Mouse (Mus musculus): Measurements from ENCODE around the gene Abraxas2. TPM values are rescaled to one million over a fixed set of nuclear protein-coding genes. Genes with fewer than 3 reads are reported as not detected.
A peak's percentile ranks its signal among the peaks of the same experiment; 100 is the strongest.

Gene Abraxas2
- total and polyA plus RNA-seq, 3 experiments: 30.1 to 31.1 TPM; not detected in 1

DNA sequence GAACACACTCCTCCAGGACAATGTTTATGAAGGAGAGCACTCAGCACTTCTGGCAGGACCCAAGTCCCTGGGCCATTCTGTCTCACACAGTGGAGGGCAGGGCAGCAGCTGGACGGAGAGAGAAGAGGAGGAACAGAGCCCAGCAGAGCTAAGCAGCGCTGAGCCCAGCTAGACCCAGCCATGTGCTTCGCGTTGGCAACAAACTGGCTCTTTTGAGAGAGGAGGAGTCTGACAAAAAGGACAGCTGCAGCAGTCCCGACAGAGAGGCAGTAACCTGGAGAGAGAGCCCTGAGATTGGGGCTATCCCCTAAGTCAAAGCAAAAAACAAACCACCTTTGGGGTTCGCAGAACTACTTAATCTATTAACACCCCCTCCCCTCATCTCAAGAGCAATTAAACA, 48.7 kb upstream of the Abraxas2 start:
- Histone ChIP-seq H3K27ac (ENCODE audit: control insufficient read depth, low read depth, low read length) (no peak overlapping the region), H3K9ac (ENCODE audit: control insufficient read depth, low read depth, low read length, poor library complexity, severe bottlenecking) (no peak overlapping the region), H3K4me1 (ENCODE audit: control insufficient read depth in 1 of 2, insufficient read depth in 2 of 2, low read length in 2 of 2) (peaks cover 5 to 12% of the 10 kb centered on the region in 2 experiments)

DNA sequence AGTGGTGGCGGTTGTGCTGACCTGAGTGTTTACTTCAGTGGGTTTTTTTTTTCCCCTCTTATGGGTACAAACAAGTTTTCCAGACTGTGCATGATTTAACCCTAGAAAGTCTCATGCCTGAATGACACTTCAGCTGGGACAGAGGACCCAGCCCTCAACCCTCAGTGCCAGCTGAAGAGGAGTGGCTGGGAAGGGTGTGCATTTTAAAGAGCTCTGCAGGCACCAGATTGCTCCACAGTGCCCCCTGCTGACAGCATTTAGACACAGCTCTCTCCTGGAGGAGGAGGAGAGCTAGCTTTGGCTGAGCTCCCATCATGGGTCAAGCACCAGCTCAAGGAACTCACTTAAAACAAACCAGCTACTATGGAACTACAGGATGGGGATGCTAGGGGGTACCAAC, 48.1 kb upstream of the Abraxas2 start:
- DNase-seq (ENCODE audit: low read depth, low spot score): peak; percentile 89
- Histone ChIP-seq H3K79me2 (ENCODE audit: control insufficient read depth, insufficient read depth, low read length, poor library complexity) (peaks cover 44% of the 10 kb centered on the region), H3K27me3 (ENCODE audit: control insufficient read depth in 1 of 2, insufficient read depth in 2 of 2, low read length in 2 of 2) (no peaks in the 10 kb centered on the region), H3K36me3 (ENCODE audit: control insufficient read depth in 1 of 2, insufficient read depth in 2 of 2, low read length in 2 of 2) (peaks cover 0 to 6% of the 10 kb centered on the region in 2 experiments; a peak in 2 of 4 replicates), H3K27ac (ENCODE audit: control insufficient read depth, low read depth, low read length) (no peak overlapping the region), H3K4me1 (ENCODE audit: control insufficient read depth in 1 of 2, insufficient read depth in 2 of 2, low read length in 2 of 2) (peaks cover 2 to 7% of the 10 kb centered on the region in 2 experiments), H3K9me3 (replicated peaks; ENCODE audit: insufficient read depth, low read length) (no peaks in the 10 kb centered on the region), H3K9ac (ENCODE audit: control insufficient read depth, low read depth, low read length, poor library complexity, severe bottlenecking) (peak overlapping the region; percentile 21), H3K4me3 (ENCODE audit: control insufficient read depth in 1 of 2, insufficient read depth in 1 of 2, low read depth in 2 of 2, low read length in 2 of 2) (peak overlapping the region; percentile 26 to 32; a peak in 2 of 4 replicates)
- no peak for TF ChIP-seq USF1 (IDR thresholded peaks at IDR 0.05; ENCODE audit: low read depth, low read length)
- no peak for TF ChIP-seq MAFK (IDR thresholded peaks at IDR 0.05; ENCODE audit: borderline replicate concordance, low read depth, low read length)
- 0 out of 2 replicates have a peak, but pooled peaks have one; percentile 70 for TF ChIP-seq UBTF (IDR thresholded peaks at IDR 0.05; ENCODE audit: borderline replicate concordance, insufficient read depth, low read depth, low read length)
- TF ChIP-seq EP300 (IDR thresholded peaks at IDR 0.05; ENCODE audit: low read depth in 1 of 2, low read length in 2 of 2): no peak; a peak in 1 of 4 replicates
- no peak for TF ChIP-seq NELFE (IDR thresholded peaks at IDR 0.05; ENCODE audit: low read depth, low read length)
- TF ChIP-seq RCOR1 (IDR thresholded peaks at IDR 0.05; ENCODE audit: low read depth, low read length): no peak
- TF ChIP-seq SIN3A (IDR thresholded peaks at IDR 0.05; ENCODE audit: low read length): peak; percentile 63
- no peak for TF ChIP-seq CHD2 (IDR thresholded peaks at IDR 0.05; ENCODE audit: low read length)
- no peak for TF ChIP-seq GATA1 (IDR thresholded peaks at IDR 0.05; ENCODE audit: low read depth, low read length)
- TF ChIP-seq ETS1 (IDR thresholded peaks at IDR 0.05; ENCODE audit: low read depth, low read length): peak; percentile 56; the same call in 1 of the 2 replicates
- TF ChIP-seq JUND (IDR thresholded peaks at IDR 0.05; ENCODE audit: low read depth, low read length): no peak
- TF ChIP-seq MAZ (IDR thresholded peaks at IDR 0.05; ENCODE audit: low read depth, low read length): no peak
- TF ChIP-seq TBP (IDR thresholded peaks at IDR 0.05; ENCODE audit: low read depth, low read length): peak; percentile 97
- no peak for TF ChIP-seq CHD1 (IDR thresholded peaks at IDR 0.05; ENCODE audit: low read depth, low read length)
- no peak for TF ChIP-seq HCFC1 (IDR thresholded peaks at IDR 0.05; ENCODE audit: low read depth, low read length)
- TF ChIP-seq TAL1 (IDR thresholded peaks at IDR 0.05; ENCODE audit: low read length): no peak
- TF ChIP-seq E2F4 (IDR thresholded peaks at IDR 0.05; ENCODE audit: borderline replicate concordance, low read depth, low read length): no peak
- peak; percentile 55; the same call in 1 of the 2 replicates for TF ChIP-seq MXI1 (IDR thresholded peaks at IDR 0.05; ENCODE audit: low read depth, low read length)
- TF ChIP-seq CTCF (IDR thresholded peaks at IDR 0.05 in 2 of 3, conservative IDR thresholded peaks at IDR 0.05 in 1 of 3; ENCODE audit: control insufficient read depth in 1 of 3, insufficient read depth in 1 of 3, low read depth in 2 of 3, low read length in 3 of 3, poor library complexity in 1 of 3, severe bottlenecking in 1 of 3): peak; percentile 84 to 91 (median 88)
- TF ChIP-seq POLR2A (IDR thresholded peaks at IDR 0.05; ENCODE audit: control insufficient read depth in 1 of 2, insufficient read depth in 1 of 2, low read depth in 1 of 2, low read length in 2 of 2, poor library complexity in 1 of 2): no peak
- peak; percentile 94 for TF ChIP-seq SMC3 (IDR thresholded peaks at IDR 0.05; ENCODE audit: low read depth, low read length)
- no peak for TF ChIP-seq MYC (IDR thresholded peaks at IDR 0.05; ENCODE audit: low read depth, low read length)
- TF ChIP-seq MYB (IDR thresholded peaks at IDR 0.05; ENCODE audit: low read depth, low read length): no peak
- TF ChIP-seq RAD21 (IDR thresholded peaks at IDR 0.05; ENCODE audit: low read depth, low read length): peak; percentile 79
- TF ChIP-seq POLR2AphosphoS5 (IDR thresholded peaks at IDR 0.05; ENCODE audit: borderline replicate concordance, low read depth, low read length): no peak
- TF ChIP-seq ZC3H11A (IDR thresholded peaks at IDR 0.05; ENCODE audit: low read depth, low read length): peak; percentile 82

More for the DNA sequence above, 48.7 kb upstream of the Abraxas2 start:
- Histone ChIP-seq H3K79me2 (ENCODE audit: control insufficient read depth, insufficient read depth, low read length, poor library complexity) (peaks cover 47% of the 10 kb centered on the region), H3K9me3 (replicated peaks; ENCODE audit: insufficient read depth, low read length) (no peaks in the 10 kb centered on the region), H3K36me3 (ENCODE audit: control insufficient read depth in 1 of 2, insufficient read depth in 2 of 2, low read length in 2 of 2) (peaks cover 0 to 9% of the 10 kb centered on the region in 2 experiments; a peak in 2 of 4 replicates), H3K4me3 (ENCODE audit: control insufficient read depth in 1 of 2, insufficient read depth in 1 of 2, low read depth in 2 of 2, low read length in 2 of 2) (no peak overlapping the region), H3K27me3 (ENCODE audit: control insufficient read depth in 1 of 2, insufficient read depth in 2 of 2, low read length in 2 of 2) (no peaks in the 10 kb centered on the region)
- no peak for DNase-seq (ENCODE audit: low read depth, low spot score)
- TF ChIP-seq GATA1 (IDR thresholded peaks at IDR 0.05; ENCODE audit: low read depth, low read length) (no peak), NRF1 (IDR thresholded peaks at IDR 0.05; ENCODE audit: insufficient read depth, low read depth, low read length, poor library complexity, severe bottlenecking) (no peak), HCFC1 (IDR thresholded peaks at IDR 0.05; ENCODE audit: low read depth, low read length) (no peak), NELFE (IDR thresholded peaks at IDR 0.05; ENCODE audit: low read depth, low read length) (no peak), EP300 (IDR thresholded peaks at IDR 0.05; ENCODE audit: low read depth in 1 of 2, low read length in 2 of 2) (no peak), TAL1 (IDR thresholded peaks at IDR 0.05; ENCODE audit: low read length) (no peak), E2F4 (IDR thresholded peaks at IDR 0.05; ENCODE audit: borderline replicate concordance, low read depth, low read length) (no peak), MAFK (IDR thresholded peaks at IDR 0.05; ENCODE audit: borderline replicate concordance, low read depth, low read length) (no peak), USF2 (IDR thresholded peaks at IDR 0.05; ENCODE audit: borderline replicate concordance in 1 of 2, insufficient read depth in 1 of 2, low read depth in 1 of 2, low read length in 2 of 2) (no peak), SMC3 (IDR thresholded peaks at IDR 0.05; ENCODE audit: low read depth, low read length) (no peak), USF1 (IDR thresholded peaks at IDR 0.05; ENCODE audit: low read depth, low read length) (no peak), POLR2A (IDR thresholded peaks at IDR 0.05; ENCODE audit: control insufficient read depth in 1 of 2, insufficient read depth in 1 of 2, low read depth in 1 of 2, low read length in 2 of 2, poor library complexity in 1 of 2) (no peak), ELF1 (IDR thresholded peaks at IDR 0.05; ENCODE audit: low read depth, low read length) (no peak), MYC (IDR thresholded peaks at IDR 0.05; ENCODE audit: low read depth, low read length) (no peak), ZC3H11A (IDR thresholded peaks at IDR 0.05; ENCODE audit: low read depth, low read length) (no peak), CHD1 (IDR thresholded peaks at IDR 0.05; ENCODE audit: low read depth, low read length) (no peak), KAT2A (conservative IDR thresholded peaks at IDR 0.05; ENCODE audit: low read depth, low read length) (no peak), BHLHE40 (IDR thresholded peaks at IDR 0.05; ENCODE audit: borderline replicate concordance, low read depth, low read length) (no peak), RCOR1 (IDR thresholded peaks at IDR 0.05; ENCODE audit: low read depth, low read length) (no peak)
